Mouse (Mus musculus) lung, postnatal 14 days (tissue): ENCODE measurements around the gene Mgea5.
"Not testable (repeated sequence)": the region's sequence is repeated elsewhere in the genome, so short reads cannot be mapped to it uniquely, and the experiment has no call there.

Experiments
- DNase-seq: peaks from one replicate; pipeline ENCODE4 v3.0.0; 2021

Mgea5 gene

GRCm38 (mm10) chr19:45783181-45783932 lies at the start of gene Mgea5:
Mgea5 (minus strand) TSS chr19:45783837.
- peak; percentile 97 for DNase-seq

GRCm38 (mm10) chr19:45830679-45831078 lies 47.0 kb upstream of the Mgea5 start:
- no peak for DNase-seq

DNA sequence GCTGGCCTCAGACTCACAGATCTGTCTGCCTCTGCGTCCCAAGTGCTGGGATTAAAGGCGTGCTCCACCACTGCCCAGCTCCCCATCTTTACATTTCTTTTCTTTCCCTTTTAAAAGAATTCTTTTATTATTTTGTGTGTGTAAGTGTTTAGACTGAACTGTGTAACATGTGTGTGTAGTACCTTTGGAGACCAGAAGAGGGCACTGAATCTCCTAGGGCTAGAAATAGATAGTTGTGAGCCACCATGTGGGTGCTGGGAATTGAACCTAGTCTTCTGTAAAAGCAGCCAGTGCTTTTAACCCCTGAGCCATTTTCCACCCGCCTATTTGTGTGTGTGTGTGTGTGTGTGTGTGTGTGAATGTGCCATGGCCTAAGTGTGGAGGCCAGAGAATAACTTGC lies 44.1 kb upstream of the Mgea5 start:
- DNase-seq = no peak

DNA sequence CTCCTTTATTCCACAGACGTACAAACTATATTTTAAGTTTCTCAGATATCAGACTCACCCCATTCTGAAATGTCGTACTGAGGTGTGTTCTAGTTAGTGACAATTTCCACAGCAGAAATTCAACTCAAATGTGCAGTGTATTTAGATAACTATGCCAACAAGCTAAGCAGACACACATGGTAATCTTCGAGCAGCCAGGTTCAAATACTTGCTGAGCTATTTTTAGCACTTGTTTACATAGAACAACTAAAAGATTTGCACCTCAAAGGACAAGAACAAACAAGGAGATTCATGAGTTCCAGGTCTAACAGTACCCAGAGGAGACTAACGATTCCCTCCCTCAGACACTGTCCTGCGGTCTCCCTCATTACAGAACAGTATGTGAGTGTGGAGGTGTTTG lies 43.5 kb upstream of the Mgea5 start:
- DNase-seq = no peak

DNA sequence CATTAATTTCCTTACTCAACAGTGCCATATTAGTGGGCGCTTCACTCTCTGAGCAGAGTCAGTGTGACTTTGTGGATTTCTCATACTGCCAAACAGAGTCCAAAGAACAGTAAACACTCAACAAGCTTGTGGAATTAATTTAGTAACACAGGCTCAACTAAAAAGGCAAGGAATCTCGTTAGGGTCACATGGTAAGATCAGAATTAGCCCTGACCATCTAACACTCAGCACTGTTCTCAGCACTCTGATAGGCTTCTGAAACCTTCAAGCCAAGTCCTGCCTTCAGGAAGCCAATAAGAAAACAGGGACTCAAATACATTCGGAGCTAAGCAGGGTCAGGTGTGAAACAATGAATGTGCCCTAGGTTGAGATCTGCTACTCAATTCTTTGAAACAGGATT lies 42.5 kb upstream of the Mgea5 start:
- DNase-seq = no peak

GRCm38 (mm10) chr19:45821832-45822231 lies 38.2 kb upstream of the Mgea5 start:
- no peak for DNase-seq

- DNase-seq = peak; percentile 46
Measured at GRCm38 (mm10) chr19:45817816-45818490, 34.3 kb upstream of the Mgea5 start.

GRCm38 (mm10) chr19:45816727-45817126 lies 33.1 kb upstream of the Mgea5 start:
- no peak for DNase-seq

- DNase-seq = peak; percentile 22
Measured at GRCm38 (mm10) chr19:45815831-45816405, 32.3 kb upstream of the Mgea5 start, which contains the start of gene Kcnip2. Kcnip2 (minus strand) TSS chr19:45816061.

GRCm38 (mm10) chr19:45815170-45815569 lies 31.5 kb upstream of the Mgea5 start:
- no peak for DNase-seq

DNA sequence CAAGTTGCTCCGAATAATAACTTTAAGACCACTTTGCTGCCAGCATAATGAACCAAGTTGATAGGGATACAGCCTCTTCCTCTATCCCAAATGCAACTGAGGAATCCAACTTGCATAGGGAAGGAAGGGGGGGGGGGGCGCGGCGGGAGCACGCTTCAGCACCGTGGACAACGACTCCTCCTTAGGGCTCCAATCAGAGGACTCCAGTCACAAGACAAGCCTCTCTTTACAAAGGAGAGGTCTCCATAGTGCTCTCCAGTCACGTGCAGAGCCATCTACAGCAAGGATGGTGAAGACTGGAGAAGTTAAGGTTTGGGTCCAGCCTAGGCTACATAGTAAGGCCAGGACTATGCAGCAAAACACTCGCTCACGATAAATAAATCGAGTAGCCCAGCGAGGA lies 30.2 kb upstream of the Mgea5 start:
- DNase-seq = no peak

DNA sequence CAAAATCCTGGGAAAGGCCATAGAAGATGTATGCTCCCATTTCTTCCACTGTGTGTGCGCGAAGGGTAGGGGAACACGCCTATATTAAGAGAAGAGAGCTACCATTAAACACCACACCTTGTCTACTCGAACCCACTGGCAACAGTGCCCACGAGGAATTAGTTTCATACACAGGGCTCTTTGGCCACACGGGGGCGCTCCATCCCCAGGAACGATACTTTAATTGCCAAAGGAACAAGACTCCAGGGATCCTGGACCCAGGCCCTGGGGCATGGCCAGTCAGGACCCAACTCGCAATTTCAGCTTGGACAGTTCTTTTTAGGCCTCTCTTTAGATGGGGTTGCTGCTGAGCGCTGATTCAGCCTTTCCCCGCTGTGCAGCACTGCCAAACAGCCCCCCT lies 29.6 kb upstream of the Mgea5 start:
- DNase-seq = peak; percentile 92

GRCm38 (mm10) chr19:45812673-45813252 lies 29.1 kb upstream of the Mgea5 start:
- DNase-seq = no peak

DNA sequence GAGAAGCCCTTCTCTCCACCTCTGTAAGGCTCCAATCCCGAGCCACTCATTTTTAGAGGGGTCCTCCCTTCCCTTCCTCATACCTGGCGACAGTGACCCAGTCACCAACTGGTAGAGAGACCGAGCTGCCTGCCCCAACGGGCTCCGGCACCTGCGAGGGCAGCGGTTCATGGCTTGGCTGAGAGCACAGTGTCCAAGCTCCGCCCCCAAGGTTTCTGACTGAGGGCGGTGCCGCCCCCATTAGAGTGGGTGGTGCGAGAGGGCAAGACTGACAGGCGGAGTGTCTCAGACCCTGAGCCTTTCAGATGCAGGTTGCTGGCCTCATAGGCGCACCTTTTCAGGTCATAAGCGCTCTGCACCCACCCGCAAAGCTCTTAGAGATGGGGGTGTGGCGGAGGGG lies 28.5 kb upstream of the Mgea5 start:
- DNase-seq = peak; percentile 62

GRCm38 (mm10) chr19:45811028-45811674 lies 27.5 kb upstream of the Mgea5 start:
- DNase-seq = no peak

DNA sequence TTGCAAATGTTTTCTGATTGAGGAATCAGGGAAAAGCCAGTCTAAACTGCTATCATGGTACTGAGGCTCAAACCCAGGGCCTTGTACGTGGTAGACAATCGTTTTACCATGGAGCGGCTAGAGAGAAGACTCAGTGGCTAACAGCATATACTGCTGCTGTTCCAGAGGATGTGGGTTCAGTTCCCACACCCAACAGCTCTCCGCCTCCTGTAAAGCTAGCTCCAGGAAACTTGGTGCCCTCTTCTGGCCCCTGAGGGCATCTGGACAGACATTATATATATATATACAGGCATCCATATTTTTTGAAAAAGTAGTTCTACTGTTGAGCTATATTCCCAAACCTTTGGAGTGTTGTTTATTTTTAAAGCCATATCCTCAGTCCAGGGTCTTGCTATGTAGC lies 24.1 kb upstream of the Mgea5 start:
- DNase-seq = no peak

- not testable (repeated sequence) for DNase-seq
Measured at GRCm38 (mm10) chr19:45805817-45806216, 22.2 kb upstream of the Mgea5 start.

GRCm38 (mm10) chr19:45804593-45805368 lies 21.1 kb upstream of the Mgea5 start:
- peak; percentile 36 for DNase-seq

GRCm38 (mm10) chr19:45803408-45803807 lies 19.8 kb upstream of the Mgea5 start:
- no peak for DNase-seq

DNA sequence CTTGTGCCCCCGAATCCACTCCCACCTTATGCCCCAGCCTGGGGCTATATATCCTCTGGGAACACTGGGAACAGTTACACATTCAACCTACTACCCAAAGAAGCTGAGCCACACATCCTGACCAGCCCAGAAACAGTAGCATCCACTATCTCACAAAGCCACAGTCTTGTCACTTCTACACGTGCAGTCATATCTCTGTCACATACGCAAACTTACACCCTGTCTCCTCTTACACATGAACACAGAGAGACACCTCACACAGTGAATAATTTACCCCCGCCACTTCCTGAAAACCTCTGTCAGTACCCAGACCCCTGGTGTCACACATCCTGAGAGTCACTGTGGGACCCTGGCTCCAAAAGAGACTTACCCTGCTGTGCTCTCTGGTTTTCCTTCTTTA lies 19.1 kb upstream of the Mgea5 start:
- no peak for DNase-seq

- no peak for DNase-seq
Measured at GRCm38 (mm10) chr19:45796879-45797278, 13.2 kb upstream of the Mgea5 start.

DNA sequence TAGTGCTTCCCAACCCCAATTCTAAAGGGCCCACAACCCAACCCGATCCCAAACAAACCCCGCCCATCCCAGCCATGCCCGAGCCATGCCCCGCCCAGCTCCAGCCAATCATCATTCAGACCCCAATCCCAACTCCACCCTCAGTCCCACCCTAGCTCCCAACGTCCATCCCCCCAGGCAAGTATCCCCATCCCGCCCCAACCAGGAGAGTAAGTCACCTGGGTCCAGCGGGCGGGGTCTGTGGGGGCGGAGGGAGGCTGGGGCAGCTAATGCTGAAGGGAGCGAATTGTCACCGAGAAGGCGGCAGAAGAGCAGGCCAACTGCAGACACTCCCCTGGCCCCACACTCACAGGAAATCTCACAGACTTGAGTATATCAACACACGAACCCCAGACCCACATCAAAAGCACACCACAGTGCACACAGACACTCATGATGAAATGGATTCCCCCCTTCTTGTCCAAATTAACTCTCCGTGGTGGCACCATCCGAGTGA lies 12.5 kb upstream of the Mgea5 start:
- DNase-seq = peak; percentile 57
